Mouse (Mus musculus): Measurements from ENCODE around the gene Olig3. TPM values are rescaled to one million over a fixed set of nuclear protein-coding genes. Genes with fewer than 3 reads are reported as not detected.

Olig3 gene
- polyA plus RNA-seq, 1 experiment, result not detected

DNA sequence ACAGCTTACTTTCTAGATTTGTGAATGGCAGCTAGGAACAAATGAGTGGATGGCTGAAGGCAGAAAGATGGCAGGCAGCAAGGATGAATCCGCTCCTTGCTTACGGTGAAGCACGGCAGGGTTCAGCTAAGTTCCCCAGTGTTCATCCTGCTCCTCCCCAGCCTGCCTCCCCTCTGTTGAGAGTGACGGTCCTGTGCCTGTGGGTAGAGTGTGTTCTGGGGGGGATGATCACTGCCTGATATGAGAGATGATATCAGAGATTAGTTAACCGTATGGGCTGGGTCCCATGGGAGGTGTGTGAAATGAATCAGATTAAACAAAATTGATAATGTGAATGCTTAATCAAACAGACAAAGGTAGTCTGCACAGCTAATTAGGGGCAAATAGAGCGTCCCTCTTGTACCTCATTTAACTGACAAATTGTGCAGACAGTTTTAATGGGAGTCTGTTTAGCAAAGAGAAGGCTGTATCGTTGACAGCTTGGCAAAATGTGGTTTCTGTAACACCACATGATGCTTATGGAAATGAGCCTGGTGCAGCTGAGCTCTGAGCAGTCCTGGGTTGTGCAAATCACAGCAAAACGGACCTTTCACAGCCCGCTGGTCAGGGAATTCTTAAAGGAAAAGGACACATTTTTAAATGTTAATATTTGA is 40.3 kb downstream of the Olig3 start:
- no peak for TF ChIP-seq GATA1 (IDR thresholded peaks at IDR 0.05; ENCODE audit: low read length)

DNA sequence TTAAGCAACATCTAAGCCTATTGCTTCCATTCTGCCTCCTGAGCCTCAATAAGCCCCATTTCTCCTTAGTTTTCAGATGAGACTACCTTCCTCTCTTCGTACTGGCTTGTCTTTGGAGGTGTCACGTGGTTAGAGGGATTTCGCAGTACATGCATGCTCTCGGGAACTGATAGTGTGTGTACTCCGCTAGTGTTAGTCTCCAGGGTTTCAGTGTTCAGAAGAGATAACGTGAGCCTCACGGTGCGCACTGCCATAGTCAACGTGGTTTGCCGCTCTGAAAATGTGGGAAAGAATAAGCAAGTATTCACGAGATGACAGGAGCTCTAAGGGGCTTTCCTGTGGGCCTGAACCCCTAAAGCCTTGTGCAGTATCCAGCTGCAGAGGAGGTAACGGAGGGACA is 41.1 kb downstream of the Olig3 start:
- TF ChIP-seq GATA1 (IDR thresholded peaks at IDR 0.05; ENCODE audit: low read length), result no peak

DNA sequence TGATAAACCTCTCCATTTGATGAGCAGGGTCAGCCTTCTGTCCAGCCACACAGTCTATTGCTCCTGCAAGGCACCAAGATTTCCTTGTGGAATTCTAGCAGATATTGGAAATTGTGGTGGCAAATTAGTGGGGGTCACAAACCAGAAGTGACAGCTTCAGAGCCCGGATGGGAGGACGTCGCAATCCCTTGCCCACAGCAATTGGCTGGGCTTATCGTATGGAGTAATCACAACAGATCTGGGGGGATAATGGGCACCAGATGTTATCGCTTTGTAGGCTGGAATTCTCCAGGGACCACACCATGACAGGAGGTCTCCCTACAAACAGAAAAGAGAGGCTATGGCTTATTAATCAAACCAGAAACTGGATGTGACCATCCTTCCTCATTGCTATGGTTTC is 44.8 kb downstream of the Olig3 start:
- TF ChIP-seq GATA1 (IDR thresholded peaks at IDR 0.05; ENCODE audit: low read length), result no peak

DNA sequence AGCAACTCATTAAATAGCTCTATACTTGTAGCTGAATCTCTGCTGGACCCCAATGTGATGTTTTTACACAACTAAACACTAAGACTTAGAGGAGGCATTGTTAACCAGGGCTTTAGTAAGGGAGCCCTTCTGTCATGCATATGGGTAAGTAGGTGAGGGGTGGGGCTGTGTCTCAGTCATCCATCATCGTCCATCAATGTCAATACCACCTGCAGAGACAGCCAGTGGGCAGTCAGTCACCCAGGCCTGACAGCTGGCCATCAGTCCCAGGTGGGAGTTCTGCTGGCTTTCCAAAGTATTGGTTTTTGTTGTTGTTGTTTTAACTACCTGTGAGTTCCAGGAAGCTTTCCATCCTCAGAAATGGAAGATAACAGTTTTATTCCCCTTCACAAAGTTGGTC is 48.1 kb downstream of the Olig3 start:
- no peak for TF ChIP-seq GATA1 (IDR thresholded peaks at IDR 0.05; ENCODE audit: low read length)

DNA sequence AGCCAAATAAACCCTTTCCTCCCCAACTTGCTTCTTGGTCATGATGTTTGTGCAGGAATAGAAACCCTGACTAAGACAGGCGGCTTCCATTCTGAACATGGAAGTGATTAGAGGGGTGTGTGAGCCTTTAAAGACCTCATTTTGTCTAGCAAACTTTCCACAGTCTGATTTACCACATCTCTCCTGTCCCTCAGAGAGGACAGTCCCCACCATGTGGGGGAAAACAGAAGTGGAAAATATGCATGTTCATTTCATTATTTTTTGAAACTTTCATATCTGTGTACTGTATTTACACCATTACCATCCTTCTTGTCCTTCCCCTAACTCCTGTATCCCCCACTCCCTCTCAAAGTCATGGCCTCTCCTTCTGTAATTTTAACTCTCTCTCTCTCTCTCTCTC is 49.6 kb downstream of the Olig3 start:
- no peak for TF ChIP-seq GATA1 (IDR thresholded peaks at IDR 0.05; ENCODE audit: low read length)

DNA sequence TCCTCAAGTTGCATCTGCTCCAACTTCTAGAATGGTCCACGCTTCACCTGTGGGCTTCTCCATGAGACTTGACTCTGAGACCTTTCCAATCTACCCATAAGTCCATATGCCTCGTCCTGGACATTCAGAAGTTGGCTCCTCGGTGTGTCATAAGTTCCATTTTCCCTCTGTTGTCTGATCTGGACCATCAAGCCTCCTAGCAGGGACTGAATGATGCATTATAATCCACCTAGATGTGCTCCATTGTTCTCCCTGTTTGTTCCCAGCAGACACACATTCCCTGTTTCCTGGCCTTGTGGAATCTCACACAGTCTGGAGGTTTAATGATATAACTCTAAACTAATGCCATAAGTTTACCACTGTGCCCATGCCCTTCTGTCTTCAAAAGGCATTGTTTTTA is 50.8 kb downstream of the Olig3 start:
- TF ChIP-seq GATA1 (IDR thresholded peaks at IDR 0.05; ENCODE audit: low read length), result no peak

Other genes with a start within 250 kb of the Olig3 start
- gene Ifngr1, start 235.4 kb downstream of the Olig3 start, polyA plus RNA-seq (2012), result 1.5 and 1.7 TPM in 2 replicates

Measured in G1E-ER4 (cell line).